Mouse (Mus musculus) liver, adult (tissue): ENCODE results near the gene Cdk20.

Experiments
- GATA4 ChIP-seq: IDR thresholded peaks from 2 replicates; pipeline ENCODE4 v1.6.1; 2014; ENCODE audit warnings: mild to moderate bottlenecking, low read length; ENCODE audit not compliant: insufficient replicate concordance

Gene Cdk20

GRCm38 (mm10) chr13:64412752-64413257 is 19.3 kb upstream of the Cdk20 start:
- TF ChIP-seq GATA4: no peak

- TF ChIP-seq GATA4: no peak
Measured at GRCm38 (mm10) chr13:64415659-64416058, 16.5 kb upstream of the Cdk20 start.

- TF ChIP-seq GATA4: no peak
Measured at GRCm38 (mm10) chr13:64416955-64417601, 15.0 kb upstream of the Cdk20 start.

GRCm38 (mm10) chr13:64420847-64421246 is 11.3 kb upstream of the Cdk20 start:
- no peak for TF ChIP-seq GATA4

- TF ChIP-seq GATA4: no peak
Measured at GRCm38 (mm10) chr13:64421386-64421785, 10.7 kb upstream of the Cdk20 start.

- no peak for TF ChIP-seq GATA4
Measured at GRCm38 (mm10) chr13:64421952-64422606, 10.0 kb upstream of the Cdk20 start.

- no peak for TF ChIP-seq GATA4
Measured at GRCm38 (mm10) chr13:64422607-64422957, 9.5 kb upstream of the Cdk20 start.

- TF ChIP-seq GATA4: no peak
Measured at GRCm38 (mm10) chr13:64424347-64424746, 7.8 kb upstream of the Cdk20 start.

- no peak for TF ChIP-seq GATA4
Measured at GRCm38 (mm10) chr13:64425280-64425679, 6.8 kb upstream of the Cdk20 start.

- no peak for TF ChIP-seq GATA4
Measured at GRCm38 (mm10) chr13:64429328-64429727, 2.8 kb upstream of the Cdk20 start.

GRCm38 (mm10) chr13:64437801-64438200 is 5.7 kb downstream of the Cdk20 start:
- no peak for TF ChIP-seq GATA4

GRCm38 (mm10) chr13:64438863-64439452 is 6.8 kb downstream of the Cdk20 start:
- TF ChIP-seq GATA4: no peak

GRCm38 (mm10) chr13:64439471-64439870 is 7.4 kb downstream of the Cdk20 start:
- TF ChIP-seq GATA4: no peak

GRCm38 (mm10) chr13:64440592-64440991 is 8.5 kb downstream of the Cdk20 start:
- TF ChIP-seq GATA4: no peak

GRCm38 (mm10) chr13:64443263-64443894 is 11.3 kb downstream of the Cdk20 start:
- TF ChIP-seq GATA4: no peak
